Mouse (Mus musculus): ENCODE data around the gene Smco4. TPM values are rescaled to one million over a fixed set of nuclear protein-coding genes. Genes with fewer than 3 reads are reported as not detected.
"Not testable (repeated sequence)": the region's sequence is repeated elsewhere in the genome, so short reads cannot be mapped to it uniquely, and the experiment has no call there.

Smco4 gene
- total and polyA plus RNA-seq, 3 experiments: not detected

- Histone ChIP-seq H3K4me3 (ENCODE audit: control insufficient read depth in 1 of 2, insufficient read depth in 1 of 2, low read depth in 2 of 2, low read length in 2 of 2) (no peak overlapping the region), H3K79me2 (ENCODE audit: control insufficient read depth, insufficient read depth, low read length, poor library complexity) (no peaks in the 10 kb centered on the region), H3K27me3 (ENCODE audit: control insufficient read depth in 1 of 2, insufficient read depth in 2 of 2, low read length in 2 of 2) (no peaks in the 10 kb centered on the region), H3K4me1 (ENCODE audit: control insufficient read depth in 1 of 2, insufficient read depth in 2 of 2, low read length in 2 of 2) (no peaks in the 10 kb centered on the region), H3K9ac (ENCODE audit: control insufficient read depth, low read depth, low read length, poor library complexity, severe bottlenecking) (no peak overlapping the region), H3K27ac (ENCODE audit: control insufficient read depth, low read depth, low read length) (no peak overlapping the region), H3K9me3 (replicated peaks; ENCODE audit: insufficient read depth, low read length) (no peaks in the 10 kb centered on the region), H3K36me3 (ENCODE audit: control insufficient read depth in 1 of 2, insufficient read depth in 2 of 2, low read length in 2 of 2) (no peaks in the 10 kb centered on the region)
- DNase-seq (ENCODE audit: low read depth, low spot score): no peak
- TF ChIP-seq ZMIZ1 (IDR thresholded peaks at IDR 0.05; ENCODE audit: low read depth, low read length) (no peak), MAFK (IDR thresholded peaks at IDR 0.05; ENCODE audit: borderline replicate concordance, low read depth, low read length) (no peak), GATA1 (IDR thresholded peaks at IDR 0.05; ENCODE audit: low read depth, low read length) (no peak), KAT2A (conservative IDR thresholded peaks at IDR 0.05; ENCODE audit: low read depth, low read length) (no peak), USF2 (IDR thresholded peaks at IDR 0.05; ENCODE audit: borderline replicate concordance in 1 of 2, insufficient read depth in 1 of 2, low read depth in 1 of 2, low read length in 2 of 2) (no peak), EP300 (IDR thresholded peaks at IDR 0.05; ENCODE audit: low read depth in 1 of 2, low read length in 2 of 2) (no peak), POLR2AphosphoS5 (IDR thresholded peaks at IDR 0.05; ENCODE audit: borderline replicate concordance, low read depth, low read length) (no peak), CHD2 (IDR thresholded peaks at IDR 0.05; ENCODE audit: low read length) (no peak), POLR2A (IDR thresholded peaks at IDR 0.05; ENCODE audit: control insufficient read depth in 1 of 2, insufficient read depth in 1 of 2, low read depth in 1 of 2, low read length in 2 of 2, poor library complexity in 1 of 2) (no peak), CHD1 (IDR thresholded peaks at IDR 0.05; ENCODE audit: low read depth, low read length) (no peak), ZKSCAN1 (IDR thresholded peaks at IDR 0.05; ENCODE audit: low read depth, low read length) (no peak), USF1 (IDR thresholded peaks at IDR 0.05; ENCODE audit: low read depth, low read length) (no peak), ETS1 (IDR thresholded peaks at IDR 0.05; ENCODE audit: low read depth, low read length) (no peak), JUND (IDR thresholded peaks at IDR 0.05; ENCODE audit: low read depth, low read length) (no peak), NRF1 (IDR thresholded peaks at IDR 0.05; ENCODE audit: insufficient read depth, low read depth, low read length, poor library complexity, severe bottlenecking) (no peak), TBP (IDR thresholded peaks at IDR 0.05; ENCODE audit: low read depth, low read length) (no peak), GABPA (IDR thresholded peaks at IDR 0.05; ENCODE audit: low read depth, low read length) (no peak), SMC3 (IDR thresholded peaks at IDR 0.05; ENCODE audit: low read depth, low read length) (no peak), MXI1 (IDR thresholded peaks at IDR 0.05; ENCODE audit: low read depth, low read length) (no peak), BHLHE40 (IDR thresholded peaks at IDR 0.05; ENCODE audit: borderline replicate concordance, low read depth, low read length) (no peak)
Measured at GRCm38 (mm10) chr9:15492401-15492800, 831 bp upstream of the Smco4 start.

- Histone ChIP-seq H3K4me3 (ENCODE audit: control insufficient read depth in 1 of 2, insufficient read depth in 1 of 2, low read depth in 2 of 2, low read length in 2 of 2) (no peak overlapping the region), H3K79me2 (ENCODE audit: control insufficient read depth, insufficient read depth, low read length, poor library complexity) (no peaks in the 10 kb centered on the region), H3K36me3 (ENCODE audit: control insufficient read depth in 1 of 2, insufficient read depth in 2 of 2, low read length in 2 of 2) (no peaks in the 10 kb centered on the region), H3K27me3 (ENCODE audit: control insufficient read depth in 1 of 2, insufficient read depth in 2 of 2, low read length in 2 of 2) (no peaks in the 10 kb centered on the region), H3K27ac (ENCODE audit: control insufficient read depth, low read depth, low read length) (no peak overlapping the region), H3K9ac (ENCODE audit: control insufficient read depth, low read depth, low read length, poor library complexity, severe bottlenecking) (no peak overlapping the region), H3K9me3 (replicated peaks; ENCODE audit: insufficient read depth, low read length) (no peaks in the 10 kb centered on the region), H3K4me1 (ENCODE audit: control insufficient read depth in 1 of 2, insufficient read depth in 2 of 2, low read length in 2 of 2) (no peaks in the 10 kb centered on the region)
- TF ChIP-seq RAD21 (IDR thresholded peaks at IDR 0.05; ENCODE audit: low read depth, low read length) (no peak), GABPA (IDR thresholded peaks at IDR 0.05; ENCODE audit: low read depth, low read length) (no peak), MAZ (IDR thresholded peaks at IDR 0.05; ENCODE audit: low read depth, low read length) (no peak), USF1 (IDR thresholded peaks at IDR 0.05; ENCODE audit: low read depth, low read length) (no peak)
- DNase-seq (ENCODE audit: low read depth, low spot score): no peak
Measured at GRCm38 (mm10) chr9:15493925-15494558, 810 bp downstream of the Smco4 start.

GRCm38 (mm10) chr9:15495281-15495680 lies 2.0 kb downstream of the Smco4 start:
- not testable (repeated sequence) for H3K36me3 ChIP-seq (ENCODE audit: control insufficient read depth in 1 of 2, insufficient read depth in 2 of 2, low read length in 2 of 2); DNase-seq (ENCODE audit: low read depth, low spot score); H3K9ac ChIP-seq (ENCODE audit: control insufficient read depth, low read depth, low read length, poor library complexity, severe bottlenecking); H3K27me3 ChIP-seq (ENCODE audit: control insufficient read depth in 1 of 2, insufficient read depth in 2 of 2, low read length in 2 of 2); H3K4me3 ChIP-seq (ENCODE audit: control insufficient read depth in 1 of 2, insufficient read depth in 1 of 2, low read depth in 2 of 2, low read length in 2 of 2); H3K9me3 ChIP-seq (replicated peaks; ENCODE audit: insufficient read depth, low read length); H3K4me1 ChIP-seq (ENCODE audit: control insufficient read depth in 1 of 2, insufficient read depth in 2 of 2, low read length in 2 of 2); H3K27ac ChIP-seq (ENCODE audit: control insufficient read depth, low read depth, low read length); H3K79me2 ChIP-seq (ENCODE audit: control insufficient read depth, insufficient read depth, low read length, poor library complexity)

Data from MEL (cell line).